Mouse (Mus musculus) forebrain, embryonic 13.5 days (tissue): ENCODE measurements at regions not wholly inside any gene's neighbourhood (a gene's known extent, or its start where the extent isn't known, plus 50 kb on each side); places are given as distances from the start of the nearest gene placed in this dataset.
A peak's percentile ranks its signal among the peaks of the same experiment; 100 is the strongest.

ENCODE experiments used
- ATAC-seq: fragments of 200-750 bp; cut with Nextera tagmentation; 2 replicates; pipeline ENCODE4 v1.8.0; 2017
- H3K27ac ChIP-seq: fragments of 300-500 bp; sonication (generic); 2 replicates; pipeline ENCODE4 v1.5.1; 2015; ENCODE audit warnings: inconsistent platforms, mild to moderate bottlenecking, moderate library complexity
- H3K27me3 ChIP-seq: fragments of 300-500 bp; sonication (generic); 2 replicates; pipeline ENCODE4 v1.6.1; 2015; ENCODE audit warnings: mild to moderate bottlenecking, inconsistent platforms
- H3K36me3 ChIP-seq: fragments of 300-500 bp; sonication (generic); 2 replicates; pipeline ENCODE4 v1.6.1; 2015; ENCODE audit warnings: mild to moderate bottlenecking, inconsistent platforms; ENCODE audit not compliant: poor library complexity, severe bottlenecking
- H3K4me1 ChIP-seq: fragments of 300-500 bp; sonication (generic); 2 replicates; pipeline ENCODE4 v1.6.1; 2015; ENCODE audit warnings: inconsistent platforms
- H3K4me2 ChIP-seq: fragments of 300-500 bp; sonication (generic); 2 replicates; pipeline ENCODE4 v1.6.1; 2015; ENCODE audit warnings: inconsistent platforms, mild to moderate bottlenecking, moderate library complexity
- H3K4me3 ChIP-seq: fragments of 300-500 bp; sonication (generic); 2 replicates; pipeline ENCODE4 v1.5.1; 2015; ENCODE audit warnings: mild to moderate bottlenecking, inconsistent platforms
- H3K9ac ChIP-seq: fragments of 300-500 bp; sonication (generic); 2 replicates; pipeline ENCODE4 v1.6.1; 2015; ENCODE audit warnings: mild to moderate bottlenecking, inconsistent platforms
- H3K9me3 ChIP-seq: fragments of 300-500 bp; sonication (generic); replicated peaks from 2 replicates; pipeline ENCODE4 v1.6.1; 2016; ENCODE audit warnings: inconsistent platforms
- WGBS: fragments of 180-500 bp; shearing (Covaris S2); methylation state at CpG from one replicate; pipeline ENCODE4 v1.1.7; 2015; 5-methylcytosine and 5-hydroxymethylcytosine counted together

DNA sequence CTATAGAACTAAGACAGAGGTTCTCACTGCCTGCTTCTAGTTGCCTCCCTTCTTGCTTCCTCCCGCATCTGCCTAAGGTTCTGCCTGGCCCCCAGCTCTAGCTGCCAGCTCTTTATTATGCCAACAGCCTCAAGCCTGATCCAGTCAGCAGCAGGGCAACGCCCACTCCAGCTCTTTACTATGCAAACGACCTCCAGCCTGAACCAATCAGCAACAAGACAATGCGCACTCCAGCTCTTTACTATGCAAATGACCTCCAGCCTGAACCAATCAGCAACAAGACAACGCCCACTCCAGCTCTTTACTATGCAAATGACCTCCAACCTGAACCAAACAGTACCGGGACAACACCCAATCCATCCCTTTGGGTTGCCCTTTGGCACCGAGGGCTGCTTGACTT is 162.2 kb upstream of the Ank start:
- H3K27ac ChIP-seq = no peak overlapping the region
- H3K36me3 ChIP-seq = no peaks in the 10 kb centered on the region
- no peak overlapping the region for H3K4me2 ChIP-seq
- H3K27me3 ChIP-seq = no peaks in the 10 kb centered on the region
- peak; percentile 66 for ATAC-seq
- 63% methylated on average over 7 of the region's 7 CpGs for WGBS
- H3K4me3 ChIP-seq = no peak overlapping the region
- H3K9ac ChIP-seq = no peak overlapping the region
- no peaks in the 10 kb centered on the region for H3K9me3 ChIP-seq
- no peaks in the 10 kb centered on the region for H3K4me1 ChIP-seq

DNA sequence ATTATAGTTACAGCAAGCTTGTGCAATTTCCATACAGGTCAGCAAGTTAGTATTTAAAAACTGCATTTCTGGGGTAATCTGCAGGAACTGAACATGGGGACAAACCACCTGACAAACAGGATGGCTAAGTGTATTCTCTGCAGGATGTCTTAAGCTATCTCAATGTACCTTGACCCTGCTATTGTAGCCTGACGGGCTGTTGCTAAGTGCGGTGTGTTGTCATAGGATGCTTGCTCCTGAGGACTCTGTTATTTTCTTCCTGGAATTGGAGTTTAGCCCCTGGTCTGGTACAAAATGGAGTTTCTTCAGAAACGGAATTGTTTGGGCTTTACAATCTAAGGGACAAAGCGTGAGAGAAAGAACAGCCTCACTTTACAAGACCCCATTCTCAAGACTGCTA is 161.4 kb upstream of the Ank start:
- Histone ChIP-seq H3K27ac (no peak overlapping the region), H3K9ac (no peak overlapping the region), H3K4me1 (no peaks in the 10 kb centered on the region), H3K36me3 (no peaks in the 10 kb centered on the region), H3K9me3 (no peaks in the 10 kb centered on the region), H3K27me3 (no peaks in the 10 kb centered on the region), H3K4me2 (no peak overlapping the region), H3K4me3 (no peak overlapping the region)
- no peak for ATAC-seq
- WGBS = 92% methylated on average over 4 of the region's 4 CpGs

DNA sequence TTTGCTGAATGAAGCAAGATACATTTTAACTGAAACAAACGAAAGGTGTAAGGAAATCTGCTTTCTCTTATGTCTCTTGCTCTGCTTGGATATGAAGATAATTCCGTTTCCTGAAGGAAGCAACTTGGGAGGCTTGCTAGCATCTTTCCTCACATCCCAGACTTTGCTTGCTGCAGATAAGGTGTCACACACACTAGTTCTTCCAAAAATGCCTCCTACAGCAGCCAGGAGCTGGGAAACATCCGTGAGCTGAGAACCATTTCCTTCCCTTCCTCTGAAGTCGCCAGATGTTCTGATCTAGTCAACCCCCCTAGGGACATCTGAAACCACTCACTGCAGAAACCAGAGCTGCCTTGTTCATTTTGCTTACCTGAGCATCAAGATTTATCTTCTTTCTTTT is 157.8 kb upstream of the Ank start:
- H3K36me3 ChIP-seq = no peaks in the 10 kb centered on the region
- H3K27ac ChIP-seq = no peak overlapping the region
- no peak overlapping the region for H3K4me3 ChIP-seq
- H3K4me2 ChIP-seq = no peak overlapping the region
- no peak overlapping the region for H3K9ac ChIP-seq
- ATAC-seq = no peak
- WGBS = 80% methylated on average over 4 of the region's 4 CpGs
- no peaks in the 10 kb centered on the region for H3K9me3 ChIP-seq
- H3K4me1 ChIP-seq = no peaks in the 10 kb centered on the region
- H3K27me3 ChIP-seq = no peaks in the 10 kb centered on the region

DNA sequence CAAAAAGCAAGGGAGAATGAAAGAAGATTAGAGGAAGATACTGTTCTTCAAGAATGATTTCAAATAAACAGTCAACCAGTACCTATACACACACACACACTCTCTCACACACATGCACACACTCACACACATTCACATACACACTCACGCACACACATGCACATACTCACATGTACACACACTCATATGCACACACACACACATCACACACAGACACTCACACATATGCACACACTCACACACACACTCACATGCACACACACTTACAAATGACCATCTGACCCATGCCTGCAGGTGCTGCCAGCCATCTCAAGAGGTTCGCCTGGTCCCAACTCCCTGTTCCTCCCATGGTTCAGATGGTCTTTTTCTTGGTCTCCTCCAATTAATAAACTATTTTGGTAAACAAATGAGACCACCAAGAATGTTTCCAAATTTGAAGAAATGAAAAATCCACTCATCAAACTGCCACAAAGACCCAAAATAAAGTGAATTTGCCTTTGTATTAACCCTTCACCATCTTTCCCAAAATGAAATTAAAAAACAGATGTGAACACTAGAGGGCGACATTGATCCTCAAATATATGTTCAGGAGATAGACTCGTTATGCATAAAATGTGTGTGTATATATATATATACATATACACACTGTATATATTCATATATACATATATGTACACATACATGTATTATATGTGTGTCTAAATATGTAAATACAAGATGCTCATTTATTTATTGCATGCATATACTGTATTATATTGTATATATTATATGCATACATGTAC is 150.3 kb upstream of the Ank start:
- ATAC-seq = peak; percentile 76
- Histone ChIP-seq H3K4me3 (no peak overlapping the region), H3K36me3 (no peaks in the 10 kb centered on the region), H3K27me3 (no peaks in the 10 kb centered on the region), H3K4me1 (no peaks in the 10 kb centered on the region), H3K9me3 (no peaks in the 10 kb centered on the region), H3K9ac (no peak overlapping the region), H3K27ac (no peak overlapping the region), H3K4me2 (no peak overlapping the region)
- WGBS = 50% methylated on average over 4 of the region's 4 CpGs

DNA sequence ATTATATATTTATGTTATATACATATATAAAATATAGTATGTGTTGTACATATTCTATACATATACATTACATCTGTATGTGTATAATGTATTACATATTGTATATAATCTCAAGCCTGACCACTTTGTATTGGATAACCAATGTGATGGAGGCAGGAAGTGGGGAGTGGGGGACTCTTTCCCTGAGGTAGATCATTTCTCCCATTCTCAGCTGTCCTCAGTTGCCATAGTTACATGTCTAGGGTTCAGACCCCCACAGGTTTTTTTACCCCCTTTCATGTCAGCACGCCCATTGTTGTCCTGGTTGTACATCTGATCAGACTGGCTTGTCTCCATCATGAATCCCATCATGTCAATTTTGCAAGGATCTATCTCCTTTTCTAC is 149.7 kb upstream of the Ank start:
- Histone ChIP-seq H3K4me1 (no peaks in the 10 kb centered on the region), H3K4me3 (no peak overlapping the region), H3K27ac (no peak overlapping the region), H3K36me3 (no peaks in the 10 kb centered on the region), H3K9me3 (no peaks in the 10 kb centered on the region), H3K9ac (no peak overlapping the region), H3K4me2 (no peak overlapping the region), H3K27me3 (no peaks in the 10 kb centered on the region)
- 76% methylated on average over 1 of the region's 1 CpGs for WGBS
- ATAC-seq = peak; percentile 45

DNA sequence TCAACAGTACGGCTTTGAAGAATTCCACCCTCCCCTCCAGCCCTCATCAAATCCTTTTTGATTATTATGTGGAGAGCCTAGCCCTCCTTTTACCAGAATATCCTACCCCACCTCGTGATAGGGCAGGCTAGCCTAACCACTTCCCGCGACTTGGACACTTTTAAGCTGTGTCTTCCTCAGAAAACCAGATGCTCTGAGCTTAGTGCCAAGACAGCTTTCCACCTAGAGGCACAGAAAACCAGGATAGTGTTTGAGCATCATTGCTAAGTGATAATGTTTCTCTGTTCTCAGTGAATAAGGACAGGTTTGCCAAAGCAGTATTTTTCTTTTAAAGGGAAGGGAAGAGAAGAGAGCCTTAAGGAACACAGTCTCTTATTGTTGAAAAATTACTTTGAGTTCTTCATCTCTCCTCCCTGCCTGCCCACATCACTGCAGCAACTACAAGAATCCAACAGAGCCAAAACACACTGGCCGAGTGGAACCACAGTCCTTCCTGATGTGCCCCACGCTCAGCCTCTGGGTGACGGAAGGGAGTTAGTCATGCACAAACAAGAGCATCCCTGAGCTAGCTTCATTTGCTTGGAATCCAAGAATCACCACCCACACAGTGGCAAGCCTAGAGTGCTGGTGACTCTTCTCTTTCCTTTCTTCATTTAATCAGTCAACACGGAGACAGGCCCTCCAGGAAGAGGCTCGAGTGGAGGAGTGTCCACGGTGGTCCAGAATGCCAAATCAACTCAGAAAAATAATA is 144.4 kb upstream of the Ank start:
- no peaks in the 10 kb centered on the region for H3K9me3 ChIP-seq
- peaks cover 5% of the 10 kb centered on the region; the same call in 1 of the 2 replicates for H3K4me1 ChIP-seq
- no peaks in the 10 kb centered on the region for H3K27me3 ChIP-seq
- WGBS = 82% methylated on average over 10 of the region's 10 CpGs
- no peak overlapping the region for H3K4me3 ChIP-seq
- no peak for ATAC-seq
- H3K4me2 ChIP-seq = no peak overlapping the region
- H3K36me3 ChIP-seq = no peaks in the 10 kb centered on the region
- no peak overlapping the region for H3K9ac ChIP-seq
- no peak overlapping the region for H3K27ac ChIP-seq

DNA sequence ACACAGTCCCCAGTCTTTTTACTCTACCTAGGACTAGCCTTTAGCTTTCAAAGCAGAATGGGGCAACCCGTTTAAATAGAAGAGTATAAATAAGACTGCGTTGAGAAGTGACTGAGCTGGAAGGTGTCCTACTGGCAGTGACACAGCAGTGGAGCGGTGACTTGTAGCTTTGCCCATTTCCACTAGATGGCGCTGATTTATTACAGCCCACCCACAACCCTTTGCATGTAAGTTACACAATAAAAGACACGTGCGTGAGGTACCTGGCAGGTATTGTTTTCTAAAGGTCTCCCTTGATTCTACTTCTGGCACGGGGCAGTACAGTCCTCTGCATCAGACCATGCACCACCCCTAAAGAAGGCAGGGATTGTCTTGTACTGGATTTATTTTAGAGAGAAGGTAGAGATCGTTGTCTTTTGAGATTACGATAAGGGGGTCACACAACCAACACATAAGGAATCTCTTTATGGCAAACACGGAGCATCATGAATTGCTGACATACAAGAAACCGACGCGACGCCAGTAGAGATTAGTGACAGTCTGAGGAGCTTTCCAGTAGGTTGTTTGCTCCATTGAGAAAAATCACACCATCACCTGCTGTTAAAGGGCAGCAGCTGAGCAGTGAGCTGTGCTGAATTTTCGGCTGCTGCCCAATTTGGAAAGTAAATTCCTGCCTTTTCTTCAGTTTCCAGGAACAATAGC is 140.5 kb upstream of the Ank start:
- WGBS = 26% methylated on average over 15 of the region's 15 CpGs
- H3K9me3 ChIP-seq = no peaks in the 10 kb centered on the region
- no peak overlapping the region for H3K4me3 ChIP-seq
- no peak overlapping the region for H3K27ac ChIP-seq
- H3K27me3 ChIP-seq = no peaks in the 10 kb centered on the region
- no peaks in the 10 kb centered on the region for H3K36me3 ChIP-seq
- H3K4me2 ChIP-seq = peak overlapping the region; percentile 16; the same call in 1 of the 2 replicates
- peaks cover 5% of the 10 kb centered on the region; the same call in 1 of the 2 replicates for H3K4me1 ChIP-seq
- H3K9ac ChIP-seq = no peak overlapping the region
- ATAC-seq = peak; percentile 93

DNA sequence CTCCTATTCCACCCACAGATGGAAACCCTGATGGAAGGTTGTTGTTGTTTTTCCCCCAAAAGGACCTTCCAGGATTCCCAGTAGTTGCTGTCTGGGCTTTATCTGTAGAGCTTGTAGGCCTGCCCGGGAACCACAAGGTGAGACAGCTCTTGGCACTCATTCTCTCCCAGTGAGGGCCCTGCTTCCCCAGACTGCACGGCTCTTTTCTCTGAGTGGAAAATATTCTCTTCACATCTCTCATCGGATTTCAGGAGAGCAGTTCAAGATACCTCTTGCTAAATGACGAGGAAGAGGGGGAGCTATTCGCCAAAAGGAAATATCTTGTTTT is 140.0 kb upstream of the Ank start:
- Histone ChIP-seq H3K36me3 (no peaks in the 10 kb centered on the region), H3K4me2 (no peak overlapping the region), H3K4me3 (no peak overlapping the region), H3K27me3 (no peaks in the 10 kb centered on the region), H3K9me3 (no peaks in the 10 kb centered on the region), H3K9ac (no peak overlapping the region), H3K4me1 (peaks cover 5% of the 10 kb centered on the region; the same call in 1 of the 2 replicates), H3K27ac (no peak overlapping the region)
- no peak for ATAC-seq
- 77% methylated on average over 5 of the region's 5 CpGs for WGBS

DNA sequence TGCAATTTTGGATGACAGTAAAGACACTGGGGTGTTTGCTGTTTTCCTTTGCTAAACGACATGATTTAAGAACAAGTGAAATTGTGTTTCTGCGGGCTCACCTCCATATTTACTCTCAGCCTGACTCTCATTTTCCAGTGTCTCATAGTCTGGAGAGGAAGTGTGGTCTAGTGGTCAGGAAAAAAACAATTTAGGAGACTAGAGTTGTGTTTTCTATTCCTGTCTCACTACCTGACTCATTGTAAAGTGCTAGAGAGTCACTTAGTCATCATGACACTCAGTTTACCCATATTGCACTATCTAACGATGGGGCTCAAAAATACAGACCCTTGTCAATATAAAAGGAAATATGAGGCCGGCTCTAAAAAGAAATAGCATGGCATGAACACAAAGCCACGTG is 138.7 kb upstream of the Ank start:
- H3K4me1 ChIP-seq = peaks cover 5% of the 10 kb centered on the region; the same call in 1 of the 2 replicates

DNA sequence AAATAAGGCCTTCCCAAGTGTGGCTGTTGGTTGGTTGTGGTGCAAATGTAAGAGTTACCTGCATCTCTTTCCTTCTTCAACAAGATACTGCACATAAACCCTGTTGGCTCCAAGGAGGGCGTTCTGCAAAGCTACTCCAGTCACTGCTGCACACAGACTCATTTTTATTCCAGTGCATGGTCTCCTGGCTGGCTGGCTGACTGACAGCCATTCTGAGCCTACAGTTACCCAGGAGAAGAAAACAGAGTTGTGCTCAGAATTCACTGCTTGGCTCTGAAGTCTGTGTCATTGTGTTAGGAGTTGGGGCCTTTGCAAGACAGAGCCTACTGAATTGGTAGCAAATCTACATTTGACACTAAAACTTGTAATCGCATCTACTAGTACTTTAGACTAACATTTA is 138.0 kb upstream of the Ank start:
- peaks cover 5% of the 10 kb centered on the region; the same call in 1 of the 2 replicates for H3K4me1 ChIP-seq
- no peak overlapping the region for H3K4me2 ChIP-seq
- H3K27ac ChIP-seq = no peak overlapping the region
- 78% methylated on average over 2 of the region's 2 CpGs for WGBS
- H3K9me3 ChIP-seq = no peaks in the 10 kb centered on the region
- no peak overlapping the region for H3K4me3 ChIP-seq
- no peaks in the 10 kb centered on the region for H3K27me3 ChIP-seq
- H3K36me3 ChIP-seq = no peaks in the 10 kb centered on the region
- ATAC-seq = no peak
- H3K9ac ChIP-seq = no peak overlapping the region

More for the DNA sequence above, 138.7 kb upstream of the Ank start:
- H3K27me3 ChIP-seq = no peaks in the 10 kb centered on the region
- H3K9ac ChIP-seq = no peak overlapping the region
- no peak overlapping the region for H3K4me2 ChIP-seq
- H3K27ac ChIP-seq = no peak overlapping the region
- H3K9me3 ChIP-seq = no peaks in the 10 kb centered on the region
- no peak overlapping the region for H3K4me3 ChIP-seq
- no peaks in the 10 kb centered on the region for H3K36me3 ChIP-seq
- WGBS = 92% methylated on average over 5 of the region's 5 CpGs
- no peak for ATAC-seq

DNA sequence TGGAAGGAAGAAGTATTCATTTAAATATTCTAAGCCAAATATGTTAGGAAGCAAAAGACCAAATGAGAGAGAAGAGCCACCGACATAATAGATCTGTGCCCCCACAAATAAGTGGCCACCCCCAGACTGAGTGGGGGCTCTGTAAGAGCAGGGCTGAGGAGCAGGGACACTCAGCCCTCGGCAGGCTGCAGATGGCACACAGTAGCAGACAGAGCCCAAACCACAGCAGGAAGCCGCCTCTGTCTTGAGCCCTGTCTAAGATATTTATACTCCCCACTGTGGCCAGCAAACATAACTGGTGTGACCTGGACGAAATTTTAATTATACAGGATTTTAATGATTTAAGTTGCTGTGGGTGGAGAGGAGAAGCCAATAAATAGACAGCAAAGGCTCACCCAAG is 126.4 kb upstream of the Ank start:
- H3K27me3 ChIP-seq = no peaks in the 10 kb centered on the region
- no peaks in the 10 kb centered on the region for H3K4me1 ChIP-seq
- H3K9ac ChIP-seq = no peak overlapping the region
- no peak for ATAC-seq
- no peak overlapping the region for H3K4me3 ChIP-seq
- no peaks in the 10 kb centered on the region for H3K36me3 ChIP-seq
- H3K27ac ChIP-seq = no peak overlapping the region
- no peaks in the 10 kb centered on the region for H3K9me3 ChIP-seq
- no peak overlapping the region for H3K4me2 ChIP-seq
- WGBS = 69% methylated on average over 4 of the region's 4 CpGs

DNA sequence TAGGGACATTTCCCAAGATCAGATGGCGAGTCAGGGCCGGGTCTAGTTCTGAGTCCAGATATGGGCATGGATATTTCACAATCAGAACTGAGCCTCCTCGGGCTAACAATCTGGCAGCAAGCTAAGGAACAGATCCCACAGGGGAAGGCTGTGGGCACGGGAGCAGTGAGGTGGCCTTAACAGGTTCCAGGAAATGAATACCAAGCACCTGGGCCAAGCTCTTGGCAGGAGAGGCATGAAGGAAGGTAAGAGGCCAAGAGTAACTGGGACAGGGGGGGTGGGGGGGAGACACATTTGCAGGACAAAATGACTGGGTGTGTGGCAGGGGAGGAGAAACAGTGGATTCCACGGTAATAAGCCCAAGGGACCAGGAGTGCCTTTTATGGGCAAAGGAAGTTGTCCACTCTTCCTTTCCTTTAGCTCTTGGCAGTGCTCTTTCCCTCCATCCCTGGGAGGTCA is 124.9 kb upstream of the Ank start:
- Histone ChIP-seq H3K9me3 (no peaks in the 10 kb centered on the region), H3K4me3 (no peak overlapping the region), H3K4me2 (no peak overlapping the region), H3K4me1 (no peaks in the 10 kb centered on the region), H3K36me3 (no peaks in the 10 kb centered on the region), H3K9ac (no peak overlapping the region), H3K27ac (no peak overlapping the region), H3K27me3 (no peaks in the 10 kb centered on the region)
- no peak for ATAC-seq
- 89% methylated on average over 5 of the region's 5 CpGs for WGBS
